Mouse (Mus musculus) adrenal gland, adult 2 months (tissue): ENCODE measurements around the gene Ddx59. TPM values are rescaled to one million over a fixed set of nuclear protein-coding genes. Genes with fewer than 3 reads are reported as not detected.

Source experiments
- DNase-seq: peaks from one replicate; pipeline ENCODE4 v3.0.0; 2021
- polyA plus RNA-seq: library from polyadenylated mRNA; depleted of rRNA; stranded (reverse); fragments of >200 nt; gene quantifications from 2 replicates; pipeline ENCODE4 v1.2.3, GENCODE M21; 2012; rRNA removed
- total RNA-seq, 2 experiments: library from RNA; stranded (reverse); gene quantifications; 2 replicates each; pipeline ENCODE4 v1.2.3; 2021

The Ddx59 gene
- total and polyA plus RNA-seq, 3 experiments: 1.3 to 14.0 (median 13.6) TPM

DNA sequence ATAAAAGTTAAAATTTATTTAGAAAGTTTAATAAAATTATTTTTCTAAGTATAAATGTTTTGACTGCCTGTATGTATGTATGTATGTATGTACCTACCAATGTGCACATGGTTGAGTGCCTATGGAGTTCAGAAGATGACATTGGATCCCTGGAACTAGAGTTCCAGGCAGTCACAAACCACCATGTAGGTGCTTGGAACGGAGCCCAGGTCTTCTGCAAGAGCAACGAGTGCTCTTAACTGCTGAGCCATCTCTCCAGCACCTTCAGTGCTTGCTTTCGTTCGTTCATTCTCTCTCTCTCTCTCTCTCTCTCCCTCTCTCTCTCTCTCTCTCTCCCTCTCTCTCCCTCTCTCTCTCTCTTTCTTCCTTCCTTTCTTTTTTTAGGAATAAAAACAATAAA, 32.3 kb downstream of the Ddx59 start:
- no peak for DNase-seq

DNA sequence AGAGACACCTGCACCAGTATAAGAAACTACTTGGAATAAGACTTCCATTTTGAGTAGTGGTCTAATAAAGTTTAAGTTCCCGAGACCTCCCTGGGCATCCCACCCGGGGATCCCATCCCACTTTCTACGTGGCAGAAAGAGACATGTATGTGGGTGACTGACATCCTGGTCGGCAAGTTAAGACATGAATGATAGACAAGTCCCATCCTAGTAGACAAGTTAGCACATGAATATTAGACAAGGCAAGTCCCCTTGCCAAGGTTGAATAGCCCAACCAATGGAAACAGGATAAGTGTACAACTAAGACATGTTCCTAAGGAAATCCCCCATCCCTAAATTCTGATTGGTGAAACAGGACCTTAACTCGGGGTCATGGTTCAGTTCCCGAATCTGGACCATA, 34.5 kb downstream of the Ddx59 start:
- DNase-seq: no peak

DNA sequence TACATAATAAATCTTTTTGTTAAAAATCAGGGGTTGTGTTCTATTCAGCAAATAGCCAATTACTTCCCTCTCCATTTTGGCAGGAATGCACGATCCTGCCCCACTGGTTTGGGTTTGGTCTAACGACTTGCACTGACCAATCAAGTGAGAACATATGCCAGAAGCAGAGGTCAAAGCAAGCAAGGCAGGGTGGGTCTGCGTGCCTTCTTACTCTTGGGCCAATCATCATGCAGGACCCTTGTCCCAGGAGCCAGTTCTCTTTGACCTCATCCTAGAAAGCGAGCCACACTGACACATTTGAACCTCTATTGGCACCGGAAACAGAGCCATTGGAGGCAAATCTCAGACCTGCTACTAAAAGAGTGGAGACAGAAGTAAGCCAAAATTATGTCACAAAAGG, 35.1 kb downstream of the Ddx59 start:
- DNase-seq: no peak

DNA sequence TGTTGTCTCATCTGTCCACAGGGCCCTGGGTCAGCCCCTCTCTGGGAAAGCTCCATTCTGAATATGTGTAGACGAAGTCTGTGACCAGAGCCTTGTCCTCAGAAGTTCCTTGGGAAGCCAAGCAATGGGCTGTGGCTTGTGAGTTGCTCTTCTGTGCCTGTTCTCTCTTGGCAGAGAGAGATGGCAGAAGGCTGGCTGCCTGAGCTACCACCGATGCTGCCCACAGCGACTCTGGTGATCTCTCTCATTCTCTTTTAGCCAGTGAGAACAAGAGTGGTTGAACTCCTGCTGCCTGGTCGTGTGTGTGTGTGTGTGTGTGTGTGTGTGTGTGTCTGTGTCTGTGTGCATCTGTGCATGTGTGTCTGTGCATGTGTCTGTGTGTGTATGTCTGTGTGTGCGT, 37.4 kb downstream of the Ddx59 start:
- no peak for DNase-seq

DNA sequence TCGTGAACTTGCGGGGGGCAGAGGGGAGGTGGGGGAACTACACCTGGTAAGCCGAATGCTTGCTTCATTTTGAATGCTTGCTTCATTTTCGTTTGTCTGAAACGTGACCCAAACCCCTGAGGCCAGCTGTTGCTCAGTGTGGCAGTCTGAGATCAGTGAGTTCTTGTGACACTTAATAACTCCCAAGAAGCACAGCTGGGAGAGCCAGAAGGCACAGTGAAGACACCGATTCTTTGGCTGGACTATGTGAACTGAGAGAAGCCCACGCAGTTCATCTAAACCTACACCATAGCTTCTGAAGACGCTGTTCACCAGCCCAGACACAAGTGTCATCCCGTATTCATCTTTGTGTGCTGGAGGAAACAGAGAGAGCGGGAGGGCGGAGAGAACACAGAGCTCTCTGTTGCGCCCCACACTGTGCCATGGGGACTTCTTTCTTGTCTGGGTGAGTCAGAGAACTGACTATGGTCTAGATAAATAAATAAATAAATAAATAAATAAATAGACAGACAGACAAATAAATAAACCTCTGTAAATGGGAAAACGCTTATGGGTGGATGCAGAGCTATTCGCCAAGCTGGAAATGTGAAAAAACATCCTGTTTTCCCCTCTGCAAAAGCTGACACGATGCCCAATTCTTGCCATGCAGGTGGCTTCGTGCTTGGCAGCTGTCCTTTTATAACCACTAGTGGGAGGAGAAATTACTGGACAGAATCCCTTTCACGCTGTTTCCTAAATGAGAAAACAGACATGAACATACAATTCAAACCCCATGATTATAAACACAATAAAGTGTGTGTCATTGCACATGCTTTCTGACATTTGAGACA, 40.9 kb downstream of the Ddx59 start:
- DNase-seq: no peak

DNA sequence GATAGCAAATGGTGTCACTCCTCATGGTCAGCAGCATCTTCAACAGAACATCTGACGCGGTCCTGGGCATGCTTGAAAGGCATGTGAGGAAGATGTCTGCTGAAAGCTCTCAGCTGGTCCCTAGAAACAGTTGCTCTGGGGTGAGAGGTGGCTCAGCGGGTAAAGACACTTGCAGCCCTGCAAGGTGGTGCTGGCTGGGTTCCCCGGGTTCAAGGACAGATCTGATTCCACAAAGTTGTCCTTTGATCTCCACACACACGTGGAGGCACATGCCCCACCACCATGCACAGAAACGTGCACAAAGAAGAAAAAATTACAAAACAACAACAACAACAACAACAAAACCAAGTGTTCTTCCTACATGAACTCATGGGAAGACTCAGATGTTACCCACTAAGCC, 41.7 kb downstream of the Ddx59 start:
- DNase-seq: no peak

DNA sequence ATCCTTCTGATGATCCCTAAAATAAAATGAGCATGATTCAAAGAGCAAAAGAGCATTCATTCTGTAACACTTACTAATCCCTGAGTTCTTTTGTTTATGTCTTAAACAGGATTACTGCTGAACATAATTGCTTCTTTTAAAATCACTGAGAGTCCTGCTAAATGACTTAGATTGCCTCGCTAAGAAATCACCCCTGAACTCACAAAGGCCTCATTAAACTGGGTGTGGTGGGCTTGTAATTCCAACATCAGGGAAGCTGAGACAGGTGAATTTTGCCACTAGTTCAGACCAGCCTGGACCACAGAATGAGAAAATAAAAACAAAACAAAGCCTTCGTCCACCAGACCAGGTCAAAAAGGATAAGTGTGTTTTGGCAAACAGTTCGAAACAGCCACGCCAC, 42.3 kb downstream of the Ddx59 start:
- DNase-seq: no peak

DNA sequence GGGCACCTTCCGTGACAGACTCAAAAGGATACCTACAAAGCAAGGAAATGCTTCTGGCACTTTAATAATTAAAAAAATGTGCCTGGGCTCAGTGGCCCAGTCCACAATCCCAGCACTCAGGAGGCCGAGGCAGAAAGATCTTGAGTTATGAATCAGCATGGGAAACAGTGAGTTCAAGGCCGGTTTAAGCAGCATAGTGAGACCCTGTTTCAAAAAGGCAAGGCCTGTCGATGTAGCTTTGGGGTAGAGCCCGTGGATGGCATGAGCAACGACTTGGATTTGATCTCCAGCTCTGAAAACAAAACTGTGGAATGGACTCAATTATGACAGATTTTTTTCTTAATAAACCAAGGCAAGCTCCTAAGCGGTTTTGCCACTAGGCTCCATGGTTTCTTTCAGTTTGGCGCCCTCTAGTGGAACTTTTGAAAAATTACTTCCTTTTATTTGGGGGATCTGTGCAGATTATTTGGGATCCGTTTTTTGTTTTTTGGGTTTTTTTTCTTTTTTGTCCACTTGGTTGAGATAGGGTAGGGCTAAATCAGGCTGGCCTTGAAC, 43.7 kb downstream of the Ddx59 start:
- DNase-seq: peak; percentile 31

DNA sequence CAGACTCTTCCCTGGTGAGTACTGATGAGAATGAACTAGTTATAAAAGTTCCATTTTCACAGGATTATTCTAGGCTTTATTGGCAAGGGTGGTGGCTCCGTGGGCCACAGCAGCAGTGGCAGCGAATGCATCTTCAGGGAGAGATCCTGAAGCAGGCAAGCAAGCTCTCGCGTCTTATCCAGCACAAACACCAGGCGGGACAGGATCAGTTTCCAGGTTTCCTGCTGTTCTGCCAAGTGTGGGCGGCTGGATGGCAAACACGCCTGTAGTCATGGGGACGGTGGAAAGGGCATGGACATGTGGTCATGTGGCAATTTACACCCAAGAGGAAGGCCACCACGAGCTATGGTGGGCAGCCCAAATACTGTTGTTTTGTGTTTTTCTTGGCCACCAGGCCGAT, 47.4 kb downstream of the Ddx59 start:
- DNase-seq: no peak

DNA sequence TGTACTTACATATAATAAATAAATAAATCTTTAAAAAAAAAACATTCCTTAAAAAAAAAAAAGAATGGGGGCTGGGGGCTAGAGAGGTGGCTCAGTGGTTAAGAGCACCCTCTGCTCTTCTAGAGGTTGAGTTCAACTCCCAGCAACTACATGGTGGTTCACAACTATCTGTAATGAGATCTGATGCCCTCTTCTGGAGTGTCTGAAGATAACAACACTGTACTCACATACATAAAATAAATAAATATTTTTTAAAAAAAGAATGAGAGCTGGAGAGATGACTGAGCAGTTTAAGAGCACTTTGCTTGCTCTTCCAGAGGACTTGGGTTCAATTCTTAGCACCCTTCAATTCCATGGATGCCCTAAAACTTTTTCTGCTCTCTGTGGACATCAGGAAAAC, 50.1 kb downstream of the Ddx59 start:
- no peak for DNase-seq

DNA sequence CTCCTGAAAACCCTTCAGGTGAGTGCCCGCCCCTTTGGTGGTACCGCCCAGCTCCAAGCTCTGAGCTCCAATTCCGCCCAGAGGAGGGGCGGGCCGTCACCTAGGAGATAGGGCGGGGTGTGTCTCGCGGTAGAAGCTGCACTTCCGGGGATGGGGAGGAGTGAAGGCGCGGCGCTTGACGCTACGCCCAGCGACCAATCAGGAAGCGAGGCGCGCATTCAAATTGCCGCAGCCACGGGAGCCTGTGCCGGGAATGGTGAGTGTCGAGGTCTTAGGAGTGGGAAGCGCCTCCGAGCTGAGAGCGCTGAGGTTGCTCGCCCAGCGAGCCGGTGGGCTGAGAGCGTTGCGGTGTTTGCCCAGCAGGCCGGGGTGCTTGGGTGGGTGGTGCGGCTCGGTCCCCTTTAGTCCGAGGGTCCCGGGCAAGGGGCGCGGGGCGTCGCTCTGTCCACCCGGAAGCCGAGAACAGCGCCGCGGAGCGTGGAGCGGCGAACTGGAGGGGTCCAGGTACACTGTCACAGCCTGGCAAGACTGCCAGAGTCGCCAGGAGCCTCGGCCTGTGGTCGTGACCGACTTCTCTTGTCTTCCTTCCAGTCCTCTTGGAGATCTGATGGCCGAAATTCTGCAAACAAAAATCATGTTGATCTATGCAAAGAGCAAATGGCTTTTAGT, 51.2 kb downstream of the Ddx59 start, which contains the start of gene Kif14:
Gene Kif14 (plus strand): TSS at position 201 of the 669 bp plus-strand sequence.
- DNase-seq: peak; percentile 96

DNA sequence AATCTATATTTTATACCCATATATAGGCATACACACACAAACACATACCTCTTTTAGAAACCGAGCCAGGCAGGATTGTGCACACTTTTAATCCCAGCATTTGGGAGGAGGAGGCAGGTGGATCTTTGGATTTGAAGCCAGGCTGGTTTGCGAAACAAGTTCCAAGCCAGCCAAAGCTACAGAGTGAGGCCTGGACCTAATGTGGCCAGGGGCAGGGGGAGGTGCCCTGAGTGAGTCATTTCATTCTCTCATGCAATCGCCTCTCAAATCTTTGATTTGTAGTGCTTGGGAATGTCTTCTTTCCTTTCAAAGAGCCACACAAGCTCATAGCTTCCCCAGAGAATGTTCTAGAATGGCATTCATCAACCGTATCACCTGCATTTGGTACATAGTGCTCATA, 54.3 kb downstream of the Ddx59 start:
- peak; percentile 40 for DNase-seq

DNA sequence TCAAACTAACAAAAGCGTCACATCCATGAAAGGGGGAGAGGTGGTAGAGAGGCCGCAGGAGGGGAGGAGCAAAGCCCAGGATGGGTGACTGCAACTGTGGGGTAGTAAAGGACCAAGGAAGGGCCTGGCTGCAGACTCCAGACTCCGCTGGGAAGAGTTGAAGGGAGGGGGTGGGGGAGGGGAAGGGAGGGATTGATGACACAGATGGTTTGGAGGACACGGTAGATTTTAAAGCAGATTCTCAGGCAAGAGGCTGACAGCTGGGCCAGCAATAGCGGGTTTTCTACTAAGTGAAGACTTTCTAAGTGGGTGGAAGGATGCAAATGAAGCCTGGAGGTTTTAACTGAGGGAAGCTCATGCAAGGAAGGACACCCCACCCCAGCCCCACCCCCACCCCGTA, 55.4 kb downstream of the Ddx59 start:
- no peak for DNase-seq

Other genes with a start within 250 kb of the Ddx59 start
- gene Mroh3, start 202.4 kb upstream of the Ddx59 start, total RNA-seq: not detected
- not detected in 2 replicates for gene Mroh3, start 202.4 kb upstream of the Ddx59 start, polyA plus RNA-seq
- gene Inava, start 181.0 kb upstream of the Ddx59 start, total RNA-seq: under 1 TPM in 1 of 2 experiments, not detected in 1; 0.24 TPM
- gene Inava, start 181.0 kb upstream of the Ddx59 start, polyA plus RNA-seq: 0.19 and 0.33 TPM in 2 replicates
- gene Gpr25, start 154.4 kb upstream of the Ddx59 start, total RNA-seq: not detected
- gene Gpr25, start 154.4 kb upstream of the Ddx59 start, polyA plus RNA-seq: 0.36 TPM in 1 of 2 replicates, not detected in the other
- 10 to 100 TPM; 38.2 to 45.5 TPM for gene Camsap2, start 69.2 kb upstream of the Ddx59 start, total RNA-seq
- 12.0 and 15.2 TPM in 2 replicates for gene Camsap2, start 69.2 kb upstream of the Ddx59 start, polyA plus RNA-seq
- under 1 TPM; 0.28 to 0.52 TPM for gene Kif14, start 51.1 kb downstream of the Ddx59 start, total RNA-seq
- gene Kif14, start 51.1 kb downstream of the Ddx59 start, polyA plus RNA-seq: 0.03 and 0.06 TPM in 2 replicates
- gene Zfp281, start 209.6 kb downstream of the Ddx59 start, total RNA-seq: 10 to 100 TPM; 16.1 to 18.6 TPM
- gene Zfp281, start 209.6 kb downstream of the Ddx59 start, polyA plus RNA-seq: 2.5 and 3.7 TPM in 2 replicates